Mouse (Mus musculus) mouse trophoblast stem cell (cell line): ENCODE results near the gene Speg.

ENCODE experiments used
- in situ Hi-C, 2 experiments: fragments of 300-500 bp; cut with MseI, MboI; formaldehyde crosslinking; loops; 2 replicates in 1 of 2; 3 replicates in 1 of 2; pipeline ENCODE4 v1.15.1; 2025

The Speg gene

DNA sequence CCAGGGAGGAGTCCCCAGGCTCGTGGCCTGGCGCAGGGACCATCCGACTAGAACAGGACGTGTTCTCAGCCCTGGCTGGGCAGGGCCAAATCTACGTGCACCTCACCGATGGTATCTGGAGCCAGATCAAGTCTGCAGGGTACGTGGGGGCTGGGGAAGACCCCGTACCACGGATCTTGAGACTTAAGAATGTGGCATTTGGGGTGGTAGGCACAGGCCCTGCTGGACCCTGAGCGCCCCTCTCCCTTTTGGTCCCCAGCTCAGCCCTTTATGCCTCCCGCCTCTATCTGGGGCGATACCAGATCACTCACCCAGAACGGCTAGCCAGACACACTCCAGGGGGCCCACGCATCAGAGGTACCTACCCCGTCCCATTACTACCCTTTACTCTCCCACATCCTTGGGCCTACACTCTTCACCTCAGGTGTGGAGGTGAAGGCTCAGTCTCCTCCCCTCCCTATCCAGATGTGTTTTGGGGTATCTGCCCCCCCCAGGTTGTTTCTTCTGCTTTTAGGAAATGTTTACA lies 66.4 kb downstream of the Speg start:
- in situ Hi-C loops = no loop called here

GRCm38 (mm10) chr1:75442171-75442570 lies 67.1 kb downstream of the Speg start:
- in situ Hi-C loops = no loop called here

DNA sequence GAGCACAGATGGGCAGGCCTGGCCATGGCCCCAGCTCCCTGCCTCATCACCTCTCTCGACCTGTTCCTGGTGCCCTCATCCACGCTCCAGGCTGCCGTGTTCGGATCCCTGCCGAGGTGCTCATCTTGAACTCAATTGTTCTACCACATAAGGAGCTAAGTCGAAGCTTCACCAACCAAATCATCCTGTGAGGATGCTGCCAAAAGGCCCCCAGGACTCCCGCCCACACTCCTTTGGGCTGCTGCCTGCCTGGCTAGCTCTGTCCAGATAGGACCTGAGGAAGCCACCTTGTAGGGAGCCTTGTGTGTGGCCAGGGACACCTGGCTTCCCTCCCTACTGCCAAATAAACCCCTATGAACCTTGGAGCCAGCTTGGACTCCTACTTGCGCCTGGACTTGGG lies 67.7 kb downstream of the Speg start:
- in situ Hi-C loops = no loop called here

GRCm38 (mm10) chr1:75443247-75444024 lies 68.3 kb downstream of the Speg start:
- in situ Hi-C loops = no loop called here

- in situ Hi-C loops = no loop called here
These were observed 69.1 kb downstream of the Speg start for GRCm38 (mm10) chr1:75444208-75444607.

- in situ Hi-C loops = no loop called here
These were observed 70.1 kb downstream of the Speg start for GRCm38 (mm10) chr1:75445141-75445701.

GRCm38 (mm10) chr1:75445751-75446611 lies 70.9 kb downstream of the Speg start:
- in situ Hi-C loops = no loop called here

- in situ Hi-C loops = no loop called here
These were observed 71.6 kb downstream of the Speg start for GRCm38 (mm10) chr1:75446656-75447055.

GRCm38 (mm10) chr1:75447265-75448051 lies 72.4 kb downstream of the Speg start:
- in situ Hi-C loops = no loop called here

DNA sequence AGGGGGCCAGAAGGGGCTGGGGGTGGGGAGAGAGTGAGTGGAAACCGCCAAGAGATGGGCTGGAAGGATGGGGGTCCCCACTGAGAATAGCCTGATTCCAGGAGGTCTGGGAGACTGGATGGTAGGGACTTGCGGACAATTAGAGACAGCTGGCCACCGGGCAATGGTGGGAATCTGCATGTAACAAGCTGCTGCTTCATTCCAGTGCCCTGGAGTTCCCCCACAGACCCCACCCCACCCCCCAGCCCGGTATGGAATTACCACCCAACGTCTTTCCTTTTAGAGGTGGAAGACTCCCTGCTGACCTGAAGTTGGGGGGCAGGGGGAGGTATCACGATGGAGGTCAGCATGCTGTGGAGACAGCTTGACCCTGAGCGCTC lies 72.9 kb downstream of the Speg start:
- in situ Hi-C loops = no loop called here

DNA sequence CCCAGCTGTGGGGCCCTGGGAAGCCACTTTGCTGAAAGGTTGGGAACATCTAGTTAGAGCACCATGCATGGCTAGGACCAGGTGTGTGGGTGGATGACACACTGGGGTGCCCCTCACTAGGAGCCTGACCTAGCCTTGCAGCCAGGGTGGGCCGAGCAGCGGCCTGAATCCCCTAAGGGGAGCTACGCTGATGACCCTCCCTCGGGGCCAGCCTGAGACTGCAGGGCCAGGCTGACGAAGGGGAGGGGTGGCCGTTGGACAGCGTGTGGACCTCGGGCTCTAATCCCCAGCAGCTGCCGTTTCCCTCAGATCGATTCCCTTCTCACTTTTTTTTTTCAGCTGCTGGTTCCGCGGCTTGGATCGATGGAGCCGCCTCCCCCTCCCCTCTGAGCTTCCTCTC lies 73.8 kb downstream of the Speg start:
- in situ Hi-C loops = no loop called here

DNA sequence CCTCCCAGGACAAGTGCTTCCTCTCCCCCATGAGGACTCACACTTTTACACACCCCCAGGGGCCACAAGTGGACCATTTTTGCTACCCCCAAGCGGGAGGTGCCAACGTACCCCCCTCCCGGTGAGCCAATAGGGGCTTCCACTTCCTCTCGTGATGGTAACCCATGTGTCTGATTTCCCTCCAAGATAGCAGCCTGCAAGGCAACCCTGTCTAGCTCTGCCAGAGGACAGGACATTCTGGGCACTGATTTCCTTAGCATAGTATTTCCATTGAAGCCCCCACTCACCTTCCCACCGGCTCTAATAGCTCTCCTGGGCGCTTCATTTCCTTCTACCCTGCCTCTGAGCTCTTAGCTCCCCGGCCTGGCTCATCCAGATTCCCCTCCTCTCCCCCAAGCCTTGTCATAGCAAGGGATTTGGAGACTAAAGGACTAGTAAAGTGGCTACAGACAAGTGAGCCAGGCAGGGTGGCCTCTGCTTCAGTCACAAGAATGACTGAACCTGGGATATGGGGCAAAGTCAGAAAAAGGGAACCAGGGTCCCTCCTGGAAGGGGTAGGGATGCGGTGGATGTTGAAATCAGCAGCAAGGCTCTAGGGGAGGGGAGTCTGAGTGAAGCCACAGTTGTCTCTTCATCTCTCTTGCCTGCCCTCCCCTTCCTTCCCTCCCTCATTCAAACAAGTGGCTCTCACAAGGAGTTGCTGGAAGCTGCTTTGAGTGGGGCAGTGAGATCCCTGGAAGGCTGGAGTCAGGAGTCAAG lies 74.5 kb downstream of the Speg start:
- in situ Hi-C loops = no loop called here

- in situ Hi-C loops = no loop called here
These were observed 75.4 kb downstream of the Speg start, which contains the start of gene Asic4 for GRCm38 (mm10) chr1:75450314-75451005. Gene Asic4, plus strand, starts transcription at chr1:75450436.

GRCm38 (mm10) chr1:75451900-75452299 lies 76.8 kb downstream of the Speg start:
- in situ Hi-C loops = no loop called here

- in situ Hi-C loops = no loop called here
These were observed 80.3 kb downstream of the Speg start for GRCm38 (mm10) chr1:75455433-75455832.

DNA sequence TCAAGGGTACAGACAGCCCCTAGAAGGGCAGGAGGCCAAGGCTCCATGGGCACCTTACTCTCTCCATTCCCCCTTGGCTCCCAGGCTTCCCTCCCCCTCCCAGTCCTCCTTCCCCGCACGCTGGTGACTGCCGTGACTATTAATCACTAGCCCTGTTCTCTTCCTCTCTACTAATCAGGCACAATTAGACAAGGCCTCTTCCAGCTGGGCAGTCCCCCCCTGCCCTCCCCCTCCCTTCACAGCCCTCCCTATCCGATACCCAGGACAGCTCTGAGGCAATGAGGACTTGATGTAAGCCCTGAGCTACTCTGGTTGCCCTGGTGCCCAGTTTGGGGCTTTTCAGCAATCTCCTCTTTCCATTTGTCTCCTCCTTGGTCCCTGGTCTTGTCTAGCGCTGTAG lies 80.9 kb downstream of the Speg start:
- in situ Hi-C loops = no loop called here

- in situ Hi-C loops = no loop called here
These were observed 81.9 kb downstream of the Speg start for GRCm38 (mm10) chr1:75456746-75457564.

DNA sequence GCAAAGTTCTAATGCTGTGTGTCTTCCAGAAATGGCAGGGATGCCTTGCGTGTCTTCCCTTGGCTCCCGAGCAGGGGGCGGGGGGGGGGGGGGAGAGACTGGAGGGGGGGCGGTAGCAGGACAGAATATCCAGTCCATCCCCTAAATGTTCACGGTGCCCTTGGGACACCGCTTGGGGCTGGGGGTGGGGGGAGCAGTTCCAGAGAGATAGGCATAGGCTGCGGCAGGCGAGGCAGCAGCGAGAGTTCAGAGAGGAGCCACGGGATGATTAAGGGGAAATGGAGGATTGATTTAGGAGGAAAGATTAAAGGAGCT lies 82.6 kb downstream of the Speg start:
- in situ Hi-C loops = no loop called here

GRCm38 (mm10) chr1:75458025-75458788 lies 83.1 kb downstream of the Speg start:
- in situ Hi-C loops = no loop called here
